Comparison of ENCODE assay signal across 22 mouse cellular contexts in genomic region chr12:14209881-14210280, GRCm38 (mm10). TPM values are rescaled to one million over a fixed set of nuclear protein-coding genes. Genes with fewer than 3 reads are reported as not detected.
DNase-seq lines count a peak whose midpoint lies in the region; TF ChIP-seq lines count a peak whose summit lies in the region.
"Had no signal": no experiment of that assay in that cellular context is flagged by ENCODE, and none has a peak within 500 bp of the region (broad histone marks: within the 10 kb centered on the region; RNA-seq: fewer than 3 reads in every experiment).

No protein-coding gene starts in this region.

- no peak for TF ChIP-seq POLR2A in liver, adult 2 months (IDR thresholded peaks at IDR 0.05; ENCODE audit: extremely low read depth, insufficient read depth, low read length)

- H3K9ac ChIP-seq in liver, adult 2 months (ENCODE audit: low read depth, low read length), result no peak overlapping the region
- H3K9ac ChIP-seq: embryonic facial prominence, embryonic 12.5 days; forebrain, embryonic 13.5 days; forebrain, embryonic 15.5 days; forebrain, postnatal 0 days had no signal

- no peak for TF ChIP-seq CTCF in liver, adult 2 months (IDR thresholded peaks at IDR 0.05; ENCODE audit: low read depth, low read length)

- no peaks in the 10 kb centered on the region for H3K36me3 ChIP-seq in liver, adult 2 months (ENCODE audit: control insufficient read depth, insufficient read depth, low read length)
- H3K36me3 ChIP-seq: embryonic facial prominence, embryonic 10.5 days; embryonic facial prominence, embryonic 12.5 days; forebrain, embryonic 15.5 days; G1E had no signal

- no peaks in the 10 kb centered on the region for H3K27me3 ChIP-seq in liver, adult 2 months (ENCODE audit: control insufficient read depth, insufficient read depth, low read length)
- H3K27me3 ChIP-seq: CH12.LX; embryonic facial prominence, embryonic 12.5 days; forebrain, embryonic 13.5 days; forebrain, embryonic 15.5 days had no signal

- H3K27ac ChIP-seq in liver, adult 2 months (replicated peaks; ENCODE audit: insufficient read depth, low read depth, low read length), result no peak overlapping the region
- H3K27ac ChIP-seq: embryonic facial prominence, embryonic 10.5 days; embryonic facial prominence, embryonic 12.5 days; forebrain, embryonic 13.5 days; forebrain, embryonic 15.5 days had no signal

- H3K4me1 ChIP-seq in liver, adult 2 months (ENCODE audit: control insufficient read depth, insufficient read depth, low read length), result no peaks in the 10 kb centered on the region
- H3K4me1 ChIP-seq: embryonic facial prominence, embryonic 10.5 days; embryonic facial prominence, embryonic 12.5 days; forebrain, embryonic 13.5 days; forebrain, embryonic 15.5 days had no signal

- H3K79me2 ChIP-seq in liver, adult 2 months (ENCODE audit: control insufficient read depth, insufficient read depth, low read length), result no peaks in the 10 kb centered on the region

- peak; percentile 6 for DNase-seq in liver, adult 2 months (ENCODE audit: extremely low read depth, low read depth, low spot score)
- DNase-seq in liver, result no peak
- peak; percentile 69 for DNase-seq in Muller cell, postnatal 12 days (ENCODE audit: inconsistent ontology term)
- no peak for DNase-seq in lung, postnatal 4 days
- no peak for DNase-seq in frontal cortex, postnatal 36 days (ENCODE audit: low spot score in 2 of 2)
- DNase-seq: adrenal gland, adult 8-10 months; adrenal gland, postnatal 14 days; adrenal gland, postnatal 36 days; B cell, adult 2 months; cerebellum, adult 11-12 months; cerebellum, adult 2 months; cerebellum, adult 9-10 months; cerebellum, postnatal 10 days; cerebellum, postnatal 25 days; forebrain, postnatal 0 days had no signal

- no peak overlapping the region for H3K4me3 ChIP-seq in liver, adult 2 months (ENCODE audit: insufficient read depth, low read depth, low read length)
- H3K4me3 ChIP-seq: embryonic facial prominence, embryonic 10.5 days; embryonic facial prominence, embryonic 12.5 days; forebrain, embryonic 13.5 days; forebrain, embryonic 15.5 days had no signal

RNA-seq across cellular contexts. Expression of gene Fam84a, which starts 58.0 kb away (rescaled TPM):
- total RNA-seq in liver, adult 2 months (2014; rRNA removed), result 1.2 and 1.6 TPM in 2 replicates
- polyA plus RNA-seq in liver, adult 2 months (2012; rRNA removed), result 0.67 and 1.0 TPM in 2 replicates
- total RNA-seq: CH12.LX had no signal
- polyA plus RNA-seq: CD4-positive, CD25-positive, alpha-beta regulatory T cell, adult 4 months; G1E had no signal

Comparison
In these comparisons a context has a peak if more than half of its experiments do, and no peak if none do; other contexts are left out.
1. DNase-seq: peak in liver, adult 2 months (single experiment) and Muller cell, postnatal 12 days (single experiment); none in liver (single experiment), lung, postnatal 4 days (0 of 2) and frontal cortex, postnatal 36 days (0 of 2).